Mouse (Mus musculus): Measurements from ENCODE around the gene Opcml.

Opcml gene

GRCm38 (mm10) chr9:28337837-28338236 is 547.3 kb downstream of the Opcml start:
- no peak for DNase-seq

- no peak for DNase-seq
Observed at GRCm38 (mm10) chr9:28354978-28355377, 564.4 kb downstream of the Opcml start.

- no peak for DNase-seq
Observed at GRCm38 (mm10) chr9:28357946-28358345, 567.4 kb downstream of the Opcml start.

GRCm38 (mm10) chr9:28360691-28361090 is 570.1 kb downstream of the Opcml start:
- DNase-seq, result no peak

- DNase-seq, result no peak
Observed at GRCm38 (mm10) chr9:28364473-28365159, 574.0 kb downstream of the Opcml start.

GRCm38 (mm10) chr9:28365160-28365473 is 574.5 kb downstream of the Opcml start:
- no peak for DNase-seq

GRCm38 (mm10) chr9:28386527-28387175 is 596.1 kb downstream of the Opcml start:
- DNase-seq, result no peak

GRCm38 (mm10) chr9:28395222-28395621 is 604.6 kb downstream of the Opcml start:
- DNase-seq, result no peak

GRCm38 (mm10) chr9:28395638-28396037 is 605.1 kb downstream of the Opcml start:
- no peak for DNase-seq

- DNase-seq, result no peak
Observed at GRCm38 (mm10) chr9:28402770-28403650, 612.4 kb downstream of the Opcml start.

GRCm38 (mm10) chr9:28403831-28404562 is 613.4 kb downstream of the Opcml start:
- DNase-seq, result no peak

GRCm38 (mm10) chr9:28404616-28405015 is 614.0 kb downstream of the Opcml start:
- DNase-seq, result no peak

- DNase-seq, result no peak
Observed at GRCm38 (mm10) chr9:28405816-28406215, 615.2 kb downstream of the Opcml start.

GRCm38 (mm10) chr9:28420808-28421207 is 630.2 kb downstream of the Opcml start:
- no peak for DNase-seq

GRCm38 (mm10) chr9:28423407-28423806 is 632.8 kb downstream of the Opcml start:
- DNase-seq, result no peak

- no peak for DNase-seq
Observed at GRCm38 (mm10) chr9:28432159-28432558, 641.6 kb downstream of the Opcml start.

GRCm38 (mm10) chr9:28438752-28439151 is 648.2 kb downstream of the Opcml start:
- DNase-seq, result no peak

- no peak for DNase-seq
Observed at GRCm38 (mm10) chr9:28439433-28440191, 649.0 kb downstream of the Opcml start.

GRCm38 (mm10) chr9:28440192-28440795 is 649.7 kb downstream of the Opcml start:
- DNase-seq, result no peak

GRCm38 (mm10) chr9:28444485-28444884 is 653.9 kb downstream of the Opcml start:
- no peak for DNase-seq

GRCm38 (mm10) chr9:28444972-28445371 is 654.4 kb downstream of the Opcml start:
- DNase-seq, result no peak

GRCm38 (mm10) chr9:28445863-28446262 is 655.3 kb downstream of the Opcml start:
- no peak for DNase-seq

All from thymus, postnatal 25 days (tissue).